Mouse (Mus musculus): ENCODE measurements around the gene Wdr62. TPM values are rescaled to one million over a fixed set of nuclear protein-coding genes. Genes with fewer than 3 reads are reported as not detected.
A peak's percentile ranks its signal among the peaks of the same experiment; 100 is the strongest.

Gene Wdr62
- total and polyA plus RNA-seq, 2 experiments from 2014 or later: 4.0 to 7.0 TPM

GRCm38 (mm10) chr7:30196171-30196570 is 84.0 kb downstream of the Wdr62 start:
- TF ChIP-seq CTCF (IDR thresholded peaks at IDR 0.05; ENCODE audit: low read depth): no peak
- Histone ChIP-seq H3K27ac (no peak overlapping the region), H3K4me1 (ENCODE audit: insufficient read depth, low read length) (0 out of 2 replicates have a peak, but pooled peaks cover 4% of the 10 kb centered on the region), H3K27me3 (ENCODE audit: insufficient read depth, low read length) (no peaks in the 10 kb centered on the region), H3K9ac (replicated peaks; ENCODE audit: low read length) (no peak overlapping the region), H3K36me3 (ENCODE audit: insufficient read depth, low read length) (peaks cover 11% of the 10 kb centered on the region), H3K4me3 (ENCODE audit: low read length) (no peak overlapping the region), H3K4me2 (ENCODE audit: low read depth, low read length) (no peak overlapping the region), H3K9me3 (ENCODE audit: low read length) (no peaks in the 10 kb centered on the region)
- DNase-seq (ENCODE audit: low spot score): no peak
- no peak for ATAC-seq
- 68% methylated on average over 6 of the region's 6 CpGs for WGBS

- DNase-seq (ENCODE audit: low spot score) (no peak), ATAC-seq (no peak)
- Histone ChIP-seq H3K27ac (0 out of 2 replicates have a peak overlapping the region, but pooled peaks have one; percentile 87), H3K4me1 (ENCODE audit: insufficient read depth, low read length) (0 out of 2 replicates have a peak, but pooled peaks cover 4% of the 10 kb centered on the region), H3K27me3 (ENCODE audit: insufficient read depth, low read length) (no peaks in the 10 kb centered on the region), H3K4me2 (ENCODE audit: low read depth, low read length) (peak overlapping the region; percentile 68), H3K4me3 (ENCODE audit: low read length) (0 out of 2 replicates have a peak overlapping the region, but pooled peaks have one; percentile 85), H3K9me3 (ENCODE audit: low read length) (no peaks in the 10 kb centered on the region), H3K36me3 (ENCODE audit: insufficient read depth, low read length) (peaks cover 12% of the 10 kb centered on the region), H3K9ac (replicated peaks; ENCODE audit: low read length) (peak overlapping the region; percentile 83; the same call in 1 of the 2 replicates)
- TF ChIP-seq CTCF (IDR thresholded peaks at IDR 0.05; ENCODE audit: low read depth): no peak
- 76% methylated on average over 6 of the region's 6 CpGs for WGBS
These were observed 84.8 kb downstream of the Wdr62 start for GRCm38 (mm10) chr7:30195461-30195860.

GRCm38 (mm10) chr7:30194884-30195283 is 85.3 kb downstream of the Wdr62 start:
- Histone ChIP-seq H3K4me1 (ENCODE audit: insufficient read depth, low read length) (0 out of 2 replicates have a peak, but pooled peaks cover 4% of the 10 kb centered on the region), H3K4me2 (ENCODE audit: low read depth, low read length) (peak overlapping the region; percentile 68), H3K9me3 (ENCODE audit: low read length) (no peaks in the 10 kb centered on the region), H3K9ac (replicated peaks; ENCODE audit: low read length) (peak overlapping the region; percentile 83), H3K27me3 (ENCODE audit: insufficient read depth, low read length) (no peaks in the 10 kb centered on the region), H3K27ac (peak overlapping the region; percentile 87), H3K36me3 (ENCODE audit: insufficient read depth, low read length) (peaks cover 12% of the 10 kb centered on the region), H3K4me3 (ENCODE audit: low read length) (peak overlapping the region; percentile 85)
- TF ChIP-seq CTCF (IDR thresholded peaks at IDR 0.05; ENCODE audit: low read depth): no peak
- peak; percentile 91 for ATAC-seq
- under 1% methylated on average over 28 of the region's 28 CpGs for WGBS
- DNase-seq (ENCODE audit: low spot score): peak; percentile 98

GRCm38 (mm10) chr7:30194101-30194831 is 86.0 kb downstream of the Wdr62 start:
- TF ChIP-seq CTCF (IDR thresholded peaks at IDR 0.05; ENCODE audit: low read depth): no peak
- Histone ChIP-seq H3K4me2 (ENCODE audit: low read depth, low read length) (peak overlapping the region; percentile 68), H3K9me3 (ENCODE audit: low read length) (no peaks in the 10 kb centered on the region), H3K36me3 (ENCODE audit: insufficient read depth, low read length) (peaks cover 12% of the 10 kb centered on the region), H3K9ac (replicated peaks; ENCODE audit: low read length) (peak overlapping the region; percentile 83), H3K27ac (peak overlapping the region; percentile 87), H3K4me1 (ENCODE audit: insufficient read depth, low read length) (0 out of 2 replicates have a peak, but pooled peaks cover 4% of the 10 kb centered on the region), H3K4me3 (ENCODE audit: low read length) (peak overlapping the region; percentile 85), H3K27me3 (ENCODE audit: insufficient read depth, low read length) (no peaks in the 10 kb centered on the region)
- DNase-seq (ENCODE audit: low spot score): peak; percentile 70
- peak; percentile 22 for ATAC-seq
- 0% methylated on average over 26 of the region's 26 CpGs for WGBS

GRCm38 (mm10) chr7:30193581-30194100 is 86.6 kb downstream of the Wdr62 start:
- H3K4me3 ChIP-seq (ENCODE audit: low read length): peak overlapping the region; percentile 85
- peak overlapping the region; percentile 68 for H3K4me2 ChIP-seq (ENCODE audit: low read depth, low read length)
- peak; percentile 84 for DNase-seq (ENCODE audit: low spot score)
- H3K27ac ChIP-seq: peak overlapping the region; percentile 87
- 0 out of 2 replicates have a peak, but pooled peaks cover 4% of the 10 kb centered on the region for H3K4me1 ChIP-seq (ENCODE audit: insufficient read depth, low read length)
- peak overlapping the region; percentile 83 for H3K9ac ChIP-seq (replicated peaks; ENCODE audit: low read length)
- H3K36me3 ChIP-seq (ENCODE audit: insufficient read depth, low read length): peaks cover 17% of the 10 kb centered on the region
- H3K27me3 ChIP-seq (ENCODE audit: insufficient read depth, low read length): no peaks in the 10 kb centered on the region
- no peaks in the 10 kb centered on the region for H3K9me3 ChIP-seq (ENCODE audit: low read length)
- peak; percentile 62 for ATAC-seq
- no peak for TF ChIP-seq CTCF (IDR thresholded peaks at IDR 0.05; ENCODE audit: low read depth)
- 2% methylated on average over 21 of the region's 26 CpGs for WGBS

- H3K9me3 ChIP-seq (ENCODE audit: low read length): no peaks in the 10 kb centered on the region
- DNase-seq (ENCODE audit: low spot score): no peak
- no peak overlapping the region for H3K27ac ChIP-seq
- no peak for ATAC-seq
- TF ChIP-seq CTCF (IDR thresholded peaks at IDR 0.05; ENCODE audit: low read depth): no peak
- peaks cover 23% of the 10 kb centered on the region for H3K36me3 ChIP-seq (ENCODE audit: insufficient read depth, low read length)
- peak overlapping the region; percentile 85 for H3K4me3 ChIP-seq (ENCODE audit: low read length)
- WGBS: 31% methylated on average over 9 of the region's 9 CpGs
- H3K4me1 ChIP-seq (ENCODE audit: insufficient read depth, low read length): 0 out of 2 replicates have a peak, but pooled peaks cover 4% of the 10 kb centered on the region
- no peaks in the 10 kb centered on the region for H3K27me3 ChIP-seq (ENCODE audit: insufficient read depth, low read length)
- peak overlapping the region; percentile 83 for H3K9ac ChIP-seq (replicated peaks; ENCODE audit: low read length)
- peak overlapping the region; percentile 68 for H3K4me2 ChIP-seq (ENCODE audit: low read depth, low read length)
These were observed 87.2 kb downstream of the Wdr62 start for GRCm38 (mm10) chr7:30193013-30193412.
